In genomic region chr16:44773673-44774072, GRCm38 (mm10) we compare ENCODE assay signal across 1 mouse cellular context.
TF ChIP-seq lines count a peak whose summit lies in the region.

No protein-coding gene starts in this region.

TF ChIP-seq in MEL, 35 proteins besides CTCF, POLR2A, EP300 and RAD21 (continued from another document):
- TF ChIP-seq GABPA (IDR thresholded peaks at IDR 0.05; ENCODE audit: low read depth, low read length) (no peak), POLR2AphosphoS2 (IDR thresholded peaks at IDR 0.05; ENCODE audit: low read length) (no peak), SIN3A (IDR thresholded peaks at IDR 0.05; ENCODE audit: low read length) (0 out of 2 replicates have a peak, but pooled peaks have one; percentile 21), E2F4 (IDR thresholded peaks at IDR 0.05; ENCODE audit: borderline replicate concordance, low read depth, low read length) (no peak), CHD2 (IDR thresholded peaks at IDR 0.05; ENCODE audit: low read length) (no peak), MEF2A (IDR thresholded peaks at IDR 0.05; ENCODE audit: extremely low read depth, insufficient replicate concordance, low read depth, low read length, poor library complexity, severe bottlenecking) (no peak), GATA1 (IDR thresholded peaks at IDR 0.05; ENCODE audit: low read depth, low read length) (peak; percentile 87), KAT2A (conservative IDR thresholded peaks at IDR 0.05; ENCODE audit: low read depth, low read length) (no peak), RCOR1 (IDR thresholded peaks at IDR 0.05; ENCODE audit: low read depth, low read length) (peak; percentile 81), ZKSCAN1 (IDR thresholded peaks at IDR 0.05; ENCODE audit: low read depth, low read length) (no peak), ZMIZ1 (IDR thresholded peaks at IDR 0.05; ENCODE audit: low read depth, low read length) (no peak)
